Mouse (Mus musculus) thymus, adult 2 months (tissue): ENCODE measurements around the gene Ppfia4.

ENCODE experiments used
- CTCF ChIP-seq: fragments of 200-500 bp; IDR thresholded peaks from 2 replicates; pipeline ENCODE4 v1.5.1; 2012; ENCODE audit warnings: mild to moderate bottlenecking, control low read depth, low read length, moderate library complexity, borderline replicate concordance; ENCODE audit not compliant: control insufficient read depth, poor library complexity, insufficient read depth; ENCODE audit errors: extremely low read depth
- POLR2A ChIP-seq: fragments of 200-500 bp; IDR thresholded peaks from 2 replicates; pipeline ENCODE4 v1.6.1; 2012; ENCODE audit warnings: mild to moderate bottlenecking, low read length, control low read depth, moderate library complexity; ENCODE audit not compliant: control insufficient read depth, poor library complexity, insufficient read depth; ENCODE audit errors: extremely low read depth

DNA sequence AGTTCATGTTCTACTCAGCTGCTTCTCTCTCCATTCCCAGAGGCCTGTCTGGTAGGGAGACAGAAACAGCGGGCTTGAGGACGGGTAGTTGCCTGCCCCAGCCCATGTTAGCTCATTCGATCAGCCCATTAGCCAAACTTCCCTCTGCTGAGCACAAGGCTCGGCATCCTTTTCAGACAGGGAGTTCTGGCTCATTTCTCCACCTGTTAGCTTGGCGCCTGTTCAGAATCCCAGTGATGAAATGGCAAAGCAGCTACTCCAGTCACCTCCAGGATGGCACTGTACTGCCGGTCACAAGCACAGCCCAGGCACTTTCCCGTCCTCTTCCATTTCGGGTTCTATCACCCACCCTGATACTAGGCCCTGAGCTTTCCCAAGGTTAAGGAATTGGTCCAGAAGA lies 35.5 kb downstream of the Ppfia4 start:
- TF ChIP-seq CTCF, result no peak
- TF ChIP-seq POLR2A, result no peak
